Mouse (Mus musculus): ENCODE data around the gene Pmm2. TPM values are rescaled to one million over a fixed set of nuclear protein-coding genes. Genes with fewer than 3 reads are reported as not detected.

The Pmm2 gene
- 100 to 1,000 TPM in 1 of 3 experiments, 10 to 100 TPM in 2; 89.9 to 115 (median 99.3) TPM for polyA plus RNA-seq (2017; shearing (Covaris generic))

DNA sequence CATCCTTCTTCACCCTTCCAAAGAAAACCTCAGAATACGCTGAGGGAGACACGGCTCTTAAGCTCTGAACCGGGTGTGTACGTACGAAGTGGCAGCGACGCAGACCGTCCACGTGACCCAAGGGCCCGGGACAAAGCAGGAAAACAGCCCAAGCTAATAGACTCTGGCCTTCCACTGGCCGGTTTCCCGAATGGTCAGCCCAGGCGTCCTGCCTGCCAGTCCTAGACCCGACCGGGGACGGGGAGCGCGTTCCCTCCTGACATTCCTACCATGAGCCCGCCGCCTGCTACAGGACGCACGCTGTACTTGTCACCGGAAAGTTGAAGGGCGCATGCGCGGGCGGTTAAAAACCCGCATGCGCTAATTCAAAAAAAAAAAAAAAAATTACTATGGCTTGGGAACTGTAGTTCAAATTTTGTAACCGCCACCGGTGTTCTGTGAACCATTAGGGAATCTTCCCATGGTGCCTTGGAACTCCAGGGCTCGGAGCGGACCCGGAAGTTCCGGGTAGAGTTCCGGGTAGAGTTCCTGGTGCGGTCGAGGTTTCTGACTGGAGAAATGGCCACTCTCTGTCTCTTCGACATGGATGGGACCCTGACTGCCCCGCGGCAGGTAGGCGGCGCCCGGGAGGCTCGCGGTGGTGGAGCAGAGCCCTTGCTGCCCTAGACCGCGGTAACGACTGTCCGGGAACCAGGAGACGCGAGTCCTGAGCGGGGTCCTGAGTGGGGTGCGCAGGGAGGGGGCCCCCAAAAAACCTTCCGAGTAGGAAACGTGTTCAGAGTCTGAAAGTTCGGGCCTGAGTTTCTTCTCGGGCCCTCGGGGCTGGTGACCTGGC, at the start of gene Pmm2, which contains the start of gene Tmem186:
Gene Pmm2 (plus strand): TSS at position 458 of the 835 bp plus-strand sequence.
Gene Tmem186 (minus strand): TSS at position 496 of the 835 bp plus-strand sequence.
- ATAC-seq: peak; percentile 67

GRCm38 (mm10) chr16:8595411-8595810, 42.1 kb upstream of the Pmm2 start:
- ATAC-seq: no peak

GRCm38 (mm10) chr16:8596336-8596735, 41.1 kb upstream of the Pmm2 start:
- no peak for ATAC-seq

DNA sequence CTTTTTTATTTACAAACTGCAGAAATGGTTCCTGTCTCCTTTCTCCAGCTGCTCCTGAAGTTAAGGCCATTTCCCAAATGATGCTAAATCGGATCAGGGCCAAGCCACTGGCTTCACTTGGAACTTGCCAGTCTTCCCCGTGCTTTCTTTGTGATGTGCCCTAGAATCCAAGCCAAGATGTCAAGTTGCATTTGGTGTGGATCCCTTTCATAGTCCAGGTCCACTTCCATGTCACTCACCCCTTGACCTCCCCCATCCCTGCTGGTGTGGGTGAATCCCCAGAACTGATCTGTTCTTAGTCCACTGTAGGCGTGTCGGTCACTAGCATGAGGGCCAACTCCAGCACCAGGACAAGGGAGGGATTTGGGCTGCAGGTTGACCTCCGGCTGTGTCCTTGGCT, 40.0 kb upstream of the Pmm2 start:
- ATAC-seq: no peak

DNA sequence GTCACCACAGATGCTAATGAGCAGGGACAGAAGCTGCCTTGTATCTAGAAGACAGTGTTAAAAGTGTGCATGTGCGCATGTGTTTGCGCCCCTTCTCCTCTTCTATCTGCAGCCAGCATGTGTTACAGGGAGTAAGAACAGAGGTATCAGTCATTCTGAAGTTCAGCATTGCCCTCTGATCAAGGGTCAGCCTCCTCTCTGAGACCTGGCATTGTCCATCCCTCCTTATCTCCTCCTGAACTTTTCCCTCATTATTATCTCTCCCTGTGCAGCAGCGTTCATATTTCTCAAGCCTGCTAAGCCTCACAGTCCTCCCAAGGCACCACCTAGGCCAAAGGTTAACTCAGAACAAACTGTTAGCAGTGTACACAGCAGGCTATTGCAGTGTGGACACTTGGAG, 33.7 kb upstream of the Pmm2 start:
- ATAC-seq: no peak

GRCm38 (mm10) chr16:8610397-8610796, 27.1 kb upstream of the Pmm2 start:
- peak; percentile 90 for ATAC-seq

DNA sequence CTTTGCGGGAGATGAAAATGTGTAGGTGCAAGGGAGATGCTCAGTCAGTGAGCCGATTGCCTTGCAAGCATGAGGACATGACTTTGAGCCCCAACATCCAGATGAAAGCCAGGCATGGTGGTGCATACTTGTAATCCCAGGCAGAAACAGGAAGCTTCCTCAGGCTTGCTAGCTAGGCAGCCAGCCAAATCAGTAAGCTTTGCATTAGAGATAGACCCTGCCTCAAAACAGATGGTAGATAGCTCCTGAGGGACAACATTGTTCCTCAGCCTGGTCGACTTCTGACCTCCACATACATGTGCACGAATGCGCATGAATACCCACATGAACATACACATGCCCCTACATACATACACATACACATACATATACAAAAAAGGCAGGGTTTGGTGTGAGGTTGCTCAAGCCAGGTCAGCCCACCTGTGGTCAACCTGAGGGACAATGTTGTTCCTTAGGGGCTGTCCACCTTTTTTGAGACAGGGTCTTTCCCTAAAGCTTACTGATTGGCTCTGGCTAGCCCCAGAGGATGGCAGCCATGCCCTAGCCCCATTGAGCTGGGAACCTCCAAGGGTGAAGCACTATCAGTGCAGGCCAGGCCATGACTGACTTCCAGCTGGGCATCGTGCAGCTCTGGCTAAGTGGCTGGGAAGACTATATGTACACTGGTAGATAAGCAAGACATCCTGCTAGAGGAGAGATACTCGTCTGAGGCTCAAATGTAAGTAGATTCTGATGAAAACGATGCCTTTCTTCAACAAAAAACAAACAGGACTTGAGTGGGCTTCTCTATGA, 25.1 kb upstream of the Pmm2 start:
- no peak for ATAC-seq

- ATAC-seq: no peak
Observed at GRCm38 (mm10) chr16:8613039-8613438, 24.4 kb upstream of the Pmm2 start.

DNA sequence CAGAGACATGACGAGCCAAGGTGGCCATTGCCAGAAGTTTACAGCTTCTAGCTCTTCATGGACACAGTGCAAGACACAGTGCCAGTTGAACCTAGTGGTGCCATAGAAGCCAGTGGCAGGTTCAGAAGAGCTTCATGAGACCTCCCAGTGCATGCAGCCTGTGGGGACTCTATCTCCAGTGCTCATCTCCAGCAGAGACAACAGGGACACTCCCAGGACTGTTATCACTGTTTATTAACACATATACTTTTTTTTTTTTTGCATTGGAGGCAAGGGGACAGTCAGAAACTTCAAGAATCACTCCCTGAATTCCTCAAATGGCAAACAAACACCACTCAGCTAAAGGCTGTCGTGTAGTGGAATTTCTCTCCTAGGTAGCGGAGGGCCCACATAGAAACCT, 24.0 kb upstream of the Pmm2 start:
- ATAC-seq: no peak

DNA sequence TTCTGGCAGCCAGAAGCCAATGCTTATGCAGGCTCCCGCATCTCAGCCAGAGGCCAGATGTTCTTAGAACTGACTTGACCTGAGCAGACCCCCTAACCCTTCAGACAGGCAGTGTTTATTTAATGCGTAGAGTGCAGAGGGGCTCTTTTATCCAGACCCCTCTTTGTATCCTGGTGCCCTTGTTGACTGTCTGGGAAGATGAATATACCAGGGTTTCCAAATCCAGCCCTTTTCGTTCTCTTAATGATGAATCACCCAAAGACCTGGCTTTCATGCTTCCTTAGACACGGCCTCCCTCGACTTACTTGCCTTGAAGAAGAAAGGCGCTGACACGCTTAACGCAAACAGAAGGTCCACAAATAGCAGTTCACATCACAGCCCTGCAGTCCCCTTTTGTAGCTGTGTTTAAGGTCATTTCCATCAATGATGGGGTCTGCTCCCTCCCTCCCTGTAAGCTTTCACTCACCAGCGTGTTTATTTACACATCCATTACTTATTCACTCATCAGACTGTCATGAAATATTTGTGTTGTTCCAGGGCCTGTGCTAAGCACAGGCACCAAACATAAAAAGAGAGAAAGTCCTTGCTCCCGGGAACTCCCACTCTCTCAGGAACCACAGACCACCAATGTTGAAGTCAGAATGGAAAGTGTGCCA, 17.7 kb upstream of the Pmm2 start:
- no peak for ATAC-seq

GRCm38 (mm10) chr16:8620315-8621115, 17.0 kb upstream of the Pmm2 start:
- ATAC-seq: no peak

- ATAC-seq: no peak
Observed at GRCm38 (mm10) chr16:8630419-8630818, 7.1 kb upstream of the Pmm2 start.

- no peak for ATAC-seq
Observed at GRCm38 (mm10) chr16:8631428-8631827, 6.0 kb upstream of the Pmm2 start.

DNA sequence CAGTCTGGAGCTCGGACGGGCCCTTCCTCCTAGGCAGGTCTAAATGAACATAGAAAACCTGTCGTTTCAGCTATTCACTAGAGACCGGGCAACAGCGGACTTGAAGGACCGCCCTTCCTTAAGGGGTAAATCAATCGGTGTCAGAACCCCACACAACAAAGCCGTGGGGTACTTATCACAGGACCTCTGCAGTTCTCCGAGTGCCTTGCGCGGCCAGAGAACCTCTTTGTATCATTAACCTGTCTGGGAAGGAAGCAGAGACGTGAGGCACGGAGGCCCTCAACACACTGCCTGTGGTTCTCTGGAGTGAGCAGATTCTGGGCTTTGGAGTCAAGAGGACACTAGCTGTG, 632 bp upstream of the Pmm2 start:
- ATAC-seq: peak; percentile 34

DNA sequence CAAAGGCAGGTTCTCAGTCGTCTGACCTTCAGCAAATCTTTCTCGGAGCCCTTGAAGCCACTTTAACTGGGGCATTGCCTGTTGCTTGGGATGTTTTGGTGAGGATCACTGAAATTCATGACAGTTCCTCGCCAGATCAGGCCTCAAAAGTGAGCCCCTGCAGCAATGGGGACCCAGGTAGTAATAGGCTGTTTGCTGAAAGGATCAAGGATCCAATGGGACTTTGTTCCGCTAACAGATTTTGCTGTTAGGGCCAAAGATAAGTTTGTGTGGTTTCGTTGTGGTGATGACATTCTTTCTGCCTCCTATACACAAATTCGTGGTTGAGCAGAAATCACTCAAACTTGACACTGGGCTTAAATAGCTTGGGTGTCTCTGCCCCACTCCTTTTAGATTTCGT, 657 bp downstream of the Pmm2 start:
- ATAC-seq: no peak

GRCm38 (mm10) chr16:8639466-8640191, 2.2 kb downstream of the Pmm2 start:
- peak; percentile 36 for ATAC-seq

- peak; percentile 76 for ATAC-seq
Observed at GRCm38 (mm10) chr16:8643855-8644254, 6.4 kb downstream of the Pmm2 start.

DNA sequence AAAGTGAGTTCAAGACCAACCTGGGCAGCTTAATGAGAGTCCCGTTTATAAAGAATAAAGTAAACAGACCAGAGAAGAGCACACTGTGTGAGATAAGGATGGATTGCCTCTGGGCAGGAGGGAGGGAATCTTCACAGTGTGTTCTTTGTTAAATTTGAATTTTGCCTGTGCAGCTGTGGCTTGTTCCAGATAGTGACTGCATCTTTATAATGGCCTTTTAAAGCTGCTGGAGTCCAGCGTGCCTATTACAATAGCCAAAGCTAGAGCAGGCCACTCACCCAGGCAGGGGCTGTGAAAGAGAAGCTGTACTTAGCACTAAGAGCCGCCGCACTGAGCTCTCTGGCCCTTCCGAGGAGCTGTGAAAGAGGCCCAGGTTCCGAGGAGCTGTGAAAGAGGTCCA, 8.1 kb downstream of the Pmm2 start:
- no peak for ATAC-seq

DNA sequence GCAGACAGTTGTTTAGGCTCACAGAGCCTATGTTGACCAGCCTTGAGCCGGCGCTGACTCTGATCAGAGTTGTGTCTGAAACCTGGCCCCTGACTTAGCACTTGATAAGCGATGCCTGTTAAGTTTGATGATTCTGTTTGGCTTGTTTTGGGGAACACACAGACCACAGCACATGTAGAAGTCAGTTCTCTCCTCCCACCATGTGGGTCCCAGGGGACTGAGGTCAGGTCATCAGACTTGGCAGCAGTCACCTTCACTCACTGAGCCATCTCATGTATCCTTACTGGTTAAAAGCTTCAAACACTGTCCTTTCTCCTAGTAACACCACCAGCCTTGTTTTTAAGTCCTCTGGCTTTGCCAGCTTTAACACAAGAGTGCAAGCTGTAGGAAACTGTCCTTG, 12.5 kb downstream of the Pmm2 start:
- no peak for ATAC-seq

GRCm38 (mm10) chr16:8655108-8655507, 17.6 kb downstream of the Pmm2 start:
- no peak for ATAC-seq

DNA sequence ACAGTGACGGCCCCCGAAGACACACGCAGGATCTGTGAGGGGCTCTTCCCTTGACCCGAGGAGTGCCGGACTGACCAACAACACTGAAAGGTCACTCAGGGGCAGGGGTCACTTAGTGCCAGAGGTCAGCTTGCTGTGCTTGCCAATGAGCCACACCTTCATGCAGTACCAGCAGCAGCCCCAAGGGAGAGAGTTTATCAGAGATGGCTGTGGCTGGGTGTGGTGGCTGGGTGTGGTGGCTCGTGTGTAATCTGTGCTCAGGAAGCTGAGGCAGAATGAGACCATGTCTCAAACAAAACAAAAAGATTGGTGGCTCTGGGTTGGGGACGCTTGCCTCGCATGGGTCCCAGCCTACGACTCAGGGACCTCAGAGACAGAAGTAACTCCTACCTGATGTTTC, 18.1 kb downstream of the Pmm2 start:
- ATAC-seq: no peak

DNA sequence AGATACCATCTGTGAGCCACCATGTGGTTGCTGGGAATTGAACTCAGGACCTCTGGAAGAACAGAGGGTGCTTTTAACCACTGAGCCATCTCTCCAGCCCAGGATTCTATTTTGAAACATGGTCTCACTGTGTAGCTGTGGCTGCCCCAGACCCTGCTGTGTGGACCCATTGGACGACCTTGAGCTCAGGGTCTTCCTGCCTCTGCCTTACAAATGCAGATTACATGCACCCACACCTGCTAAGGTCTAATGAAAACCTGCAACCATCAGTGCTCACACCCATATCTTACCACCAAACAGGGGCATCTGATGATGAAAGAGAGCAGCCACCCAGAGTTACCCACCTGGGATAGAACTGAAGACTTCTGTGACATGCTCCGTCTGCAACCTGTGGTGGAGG, 18.8 kb downstream of the Pmm2 start:
- no peak for ATAC-seq
